Mouse (Mus musculus): ENCODE data around the gene Rrbp1. TPM values are rescaled to one million over a fixed set of nuclear protein-coding genes. Genes with fewer than 3 reads are reported as not detected.

The Rrbp1 gene
- polyA plus RNA-seq, 1 experiment: 127 TPM

- no peaks in the 10 kb centered on the region for H3K27me3 ChIP-seq (ENCODE audit: control insufficient read depth, insufficient read depth, insufficient read length)
- no peak overlapping the region for H3K4me3 ChIP-seq
These were observed 20.1 kb downstream of the Rrbp1 start for GRCm38 (mm10) chr2:143990997-143991396.

DNA sequence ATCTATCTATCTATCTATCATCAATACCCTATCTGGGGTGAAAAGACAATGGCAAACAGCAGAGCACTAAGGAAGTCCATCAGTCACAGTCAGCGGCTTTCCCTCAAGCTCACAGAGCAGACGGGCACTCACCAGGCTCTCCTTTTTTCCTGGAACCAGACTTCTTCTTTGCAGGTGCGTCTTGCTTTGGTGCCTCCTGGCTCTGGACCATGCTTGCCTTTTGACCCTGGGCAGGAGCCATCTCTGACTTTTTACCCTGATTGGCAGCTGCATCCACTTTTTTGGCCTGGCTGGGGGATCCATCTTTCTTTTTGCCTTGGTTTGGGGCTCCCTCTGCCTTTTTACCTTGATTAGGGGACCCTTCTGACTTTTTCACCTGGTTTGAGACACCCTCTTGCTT is 23.0 kb downstream of the Rrbp1 start:
- Histone ChIP-seq H3K4me2 (ENCODE audit: low read depth) (no peak overlapping the region), H3K27me3 (ENCODE audit: control insufficient read depth, insufficient read depth, insufficient read length) (no peaks in the 10 kb centered on the region), H3K36me3 (ENCODE audit: control insufficient read depth, insufficient read depth) (peaks cover 18% of the 10 kb centered on the region), H3K79me2 (ENCODE audit: control insufficient read depth, insufficient read depth) (peaks cover 88% of the 10 kb centered on the region), H3ac (ENCODE audit: control insufficient read depth, insufficient read length) (no peak overlapping the region), H3K4me3 (no peak overlapping the region)
- TF ChIP-seq TCF12 (IDR thresholded peaks at IDR 0.05; ENCODE audit: insufficient read depth, poor library complexity, severe bottlenecking) (no peak), MYOD1 (IDR thresholded peaks at IDR 0.05; ENCODE audit: control insufficient read depth in 1 of 3, insufficient read length in 2 of 3, low read depth in 2 of 3) (no peak), MYOG (IDR thresholded peaks at IDR 0.05; ENCODE audit: control insufficient read depth in 1 of 3, insufficient read depth in 1 of 3, insufficient read length in 2 of 3, low read depth in 2 of 3) (no peak), REST (IDR thresholded peaks at IDR 0.05; ENCODE audit: insufficient read depth, insufficient read length) (no peak), CEBPB (IDR thresholded peaks at IDR 0.05; ENCODE audit: insufficient read depth, poor library complexity, severe bottlenecking) (no peak), POLR2AphosphoS2 (IDR thresholded peaks at IDR 0.05; ENCODE audit: insufficient read length, low read depth) (no peak), MAX (IDR thresholded peaks at IDR 0.05; ENCODE audit: low read depth) (no peak), USF1 (IDR thresholded peaks at IDR 0.05; ENCODE audit: low read depth) (no peak), E2F4 (IDR thresholded peaks at IDR 0.05; ENCODE audit: insufficient read depth) (no peak), TCF3 (IDR thresholded peaks at IDR 0.05; ENCODE audit: insufficient read length, low read depth) (no peak), POLR2A (IDR thresholded peaks at IDR 0.05; ENCODE audit: insufficient read length, low read depth) (no peak), SRF (IDR thresholded peaks at IDR 0.05; ENCODE audit: control insufficient read depth, insufficient read length, low read depth) (no peak)

More at GRCm38 (mm10) chr2:143990997-143991396, 20.1 kb downstream of the Rrbp1 start:
- Histone ChIP-seq H3K36me3 (ENCODE audit: control insufficient read depth, insufficient read depth) (peaks cover 8% of the 10 kb centered on the region), H3ac (ENCODE audit: control insufficient read depth, insufficient read length) (no peak overlapping the region), H3K79me2 (ENCODE audit: control insufficient read depth, insufficient read depth) (peaks cover 83% of the 10 kb centered on the region), H3K4me2 (ENCODE audit: low read depth) (no peak overlapping the region)
- TF ChIP-seq TCF3 (IDR thresholded peaks at IDR 0.05; ENCODE audit: insufficient read length, low read depth): no peak
- TF ChIP-seq USF1 (IDR thresholded peaks at IDR 0.05; ENCODE audit: low read depth): no peak
- no peak for TF ChIP-seq CEBPB (IDR thresholded peaks at IDR 0.05; ENCODE audit: insufficient read depth, poor library complexity, severe bottlenecking)
- no peak for TF ChIP-seq E2F4 (IDR thresholded peaks at IDR 0.05; ENCODE audit: insufficient read depth)
- TF ChIP-seq MAX (IDR thresholded peaks at IDR 0.05; ENCODE audit: low read depth): no peak
- no peak for TF ChIP-seq POLR2AphosphoS2 (IDR thresholded peaks at IDR 0.05; ENCODE audit: insufficient read length, low read depth)
- no peak for TF ChIP-seq MYOD1 (IDR thresholded peaks at IDR 0.05; ENCODE audit: control insufficient read depth in 1 of 3, insufficient read length in 2 of 3, low read depth in 2 of 3)
- TF ChIP-seq SRF (IDR thresholded peaks at IDR 0.05; ENCODE audit: control insufficient read depth, insufficient read length, low read depth): no peak
- TF ChIP-seq MYOG (IDR thresholded peaks at IDR 0.05; ENCODE audit: control insufficient read depth in 1 of 3, insufficient read depth in 1 of 3, insufficient read length in 2 of 3, low read depth in 2 of 3): no peak
- TF ChIP-seq TCF12 (IDR thresholded peaks at IDR 0.05; ENCODE audit: insufficient read depth, poor library complexity, severe bottlenecking): no peak

DNA sequence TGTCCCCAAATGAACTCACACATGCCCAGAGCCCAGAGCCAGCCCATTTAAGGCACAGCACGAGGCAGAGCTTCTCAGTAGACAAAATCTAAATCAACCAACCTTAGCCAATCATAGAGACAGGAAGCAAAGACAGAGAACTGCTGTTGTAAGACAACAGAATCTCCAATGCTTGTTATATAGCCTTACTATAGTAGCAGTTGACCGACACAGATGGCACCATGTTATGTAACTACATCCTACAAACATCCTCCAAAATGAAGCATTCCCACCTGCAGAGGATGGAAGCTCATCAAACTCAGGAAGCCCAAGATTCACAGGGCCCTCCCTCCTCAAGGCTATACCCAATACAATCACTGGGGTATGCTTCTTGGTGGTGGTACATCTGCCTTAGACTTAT is 23.6 kb downstream of the Rrbp1 start:
- peaks cover 18% of the 10 kb centered on the region for H3K36me3 ChIP-seq (ENCODE audit: control insufficient read depth, insufficient read depth)
- H3K79me2 ChIP-seq (ENCODE audit: control insufficient read depth, insufficient read depth): peaks cover 86% of the 10 kb centered on the region
- H3K27me3 ChIP-seq (ENCODE audit: control insufficient read depth, insufficient read depth, insufficient read length): no peaks in the 10 kb centered on the region
- no peak overlapping the region for H3ac ChIP-seq (ENCODE audit: control insufficient read depth, insufficient read length)
- no peak overlapping the region for H3K4me2 ChIP-seq (ENCODE audit: low read depth)
- TF ChIP-seq SRF (IDR thresholded peaks at IDR 0.05; ENCODE audit: control insufficient read depth, insufficient read length, low read depth) (no peak), USF1 (IDR thresholded peaks at IDR 0.05; ENCODE audit: low read depth) (no peak), MYOG (IDR thresholded peaks at IDR 0.05; ENCODE audit: control insufficient read depth in 1 of 3, insufficient read depth in 1 of 3, insufficient read length in 2 of 3, low read depth in 2 of 3) (no peak), MYOD1 (IDR thresholded peaks at IDR 0.05; ENCODE audit: control insufficient read depth in 1 of 3, insufficient read length in 2 of 3, low read depth in 2 of 3) (no peak), POLR2AphosphoS2 (IDR thresholded peaks at IDR 0.05; ENCODE audit: insufficient read length, low read depth) (no peak)
- no peak overlapping the region for H3K4me3 ChIP-seq

DNA sequence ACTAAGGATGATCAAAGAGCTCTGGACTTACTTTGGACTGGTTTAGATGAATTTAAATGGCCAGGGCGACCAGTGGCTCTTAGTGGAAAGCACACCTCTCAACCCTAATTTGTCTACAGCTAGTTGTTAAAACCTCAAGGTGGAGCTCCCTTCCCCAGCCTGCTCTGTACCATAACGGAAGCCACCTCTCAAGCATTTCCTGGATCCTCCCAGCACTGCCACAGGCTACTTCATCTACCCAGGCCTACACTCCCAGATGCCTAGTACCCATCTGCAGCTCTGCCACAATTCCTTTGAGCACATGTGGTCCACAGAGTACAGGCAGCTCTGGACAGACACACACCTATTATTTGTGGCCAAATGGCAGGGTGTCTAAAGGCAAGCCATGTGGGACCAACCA is 27.6 kb downstream of the Rrbp1 start:
- Histone ChIP-seq H3K4me3 (no peak overlapping the region), H3ac (ENCODE audit: control insufficient read depth, insufficient read length) (no peak overlapping the region), H3K4me2 (ENCODE audit: low read depth) (no peak overlapping the region), H3K79me2 (ENCODE audit: control insufficient read depth, insufficient read depth) (peaks cover 87% of the 10 kb centered on the region), H3K36me3 (ENCODE audit: control insufficient read depth, insufficient read depth) (peaks cover 18% of the 10 kb centered on the region), H3K27me3 (ENCODE audit: control insufficient read depth, insufficient read depth, insufficient read length) (no peaks in the 10 kb centered on the region)
- TF ChIP-seq TCF3 (IDR thresholded peaks at IDR 0.05; ENCODE audit: insufficient read length, low read depth) (no peak), MAX (IDR thresholded peaks at IDR 0.05; ENCODE audit: low read depth) (no peak), POLR2A (IDR thresholded peaks at IDR 0.05; ENCODE audit: insufficient read length, low read depth) (no peak), TCF12 (IDR thresholded peaks at IDR 0.05; ENCODE audit: insufficient read depth, poor library complexity, severe bottlenecking) (no peak), MYOG (IDR thresholded peaks at IDR 0.05; ENCODE audit: control insufficient read depth in 1 of 3, insufficient read depth in 1 of 3, insufficient read length in 2 of 3, low read depth in 2 of 3) (no peak), SRF (IDR thresholded peaks at IDR 0.05; ENCODE audit: control insufficient read depth, insufficient read length, low read depth) (no peak), USF1 (IDR thresholded peaks at IDR 0.05; ENCODE audit: low read depth) (no peak), E2F4 (IDR thresholded peaks at IDR 0.05; ENCODE audit: insufficient read depth) (no peak), POLR2AphosphoS2 (IDR thresholded peaks at IDR 0.05; ENCODE audit: insufficient read length, low read depth) (no peak), MYOD1 (IDR thresholded peaks at IDR 0.05; ENCODE audit: control insufficient read depth in 1 of 3, insufficient read length in 2 of 3, low read depth in 2 of 3) (no peak), CEBPB (IDR thresholded peaks at IDR 0.05; ENCODE audit: insufficient read depth, poor library complexity, severe bottlenecking) (no peak)

GRCm38 (mm10) chr2:143982901-143983300 is 28.2 kb downstream of the Rrbp1 start:
- Histone ChIP-seq H3K4me3 (no peak overlapping the region), H3K27me3 (ENCODE audit: control insufficient read depth, insufficient read depth, insufficient read length) (no peaks in the 10 kb centered on the region), H3K79me2 (ENCODE audit: control insufficient read depth, insufficient read depth) (peaks cover 87% of the 10 kb centered on the region), H3ac (ENCODE audit: control insufficient read depth, insufficient read length) (no peak overlapping the region), H3K36me3 (ENCODE audit: control insufficient read depth, insufficient read depth) (peaks cover 17% of the 10 kb centered on the region), H3K4me2 (ENCODE audit: low read depth) (no peak overlapping the region)
- TF ChIP-seq E2F4 (IDR thresholded peaks at IDR 0.05; ENCODE audit: insufficient read depth) (no peak), POLR2A (IDR thresholded peaks at IDR 0.05; ENCODE audit: insufficient read length, low read depth) (no peak), MYOD1 (IDR thresholded peaks at IDR 0.05; ENCODE audit: control insufficient read depth in 1 of 3, insufficient read length in 2 of 3, low read depth in 2 of 3) (no peak), REST (IDR thresholded peaks at IDR 0.05; ENCODE audit: insufficient read depth, insufficient read length) (no peak), CEBPB (IDR thresholded peaks at IDR 0.05; ENCODE audit: insufficient read depth, poor library complexity, severe bottlenecking) (no peak), MAX (IDR thresholded peaks at IDR 0.05; ENCODE audit: low read depth) (no peak)

Measured in myocyte (in vitro differentiated cells).